ENCODE assay signal across 9 mouse cellular contexts in the genomic region with DNA sequence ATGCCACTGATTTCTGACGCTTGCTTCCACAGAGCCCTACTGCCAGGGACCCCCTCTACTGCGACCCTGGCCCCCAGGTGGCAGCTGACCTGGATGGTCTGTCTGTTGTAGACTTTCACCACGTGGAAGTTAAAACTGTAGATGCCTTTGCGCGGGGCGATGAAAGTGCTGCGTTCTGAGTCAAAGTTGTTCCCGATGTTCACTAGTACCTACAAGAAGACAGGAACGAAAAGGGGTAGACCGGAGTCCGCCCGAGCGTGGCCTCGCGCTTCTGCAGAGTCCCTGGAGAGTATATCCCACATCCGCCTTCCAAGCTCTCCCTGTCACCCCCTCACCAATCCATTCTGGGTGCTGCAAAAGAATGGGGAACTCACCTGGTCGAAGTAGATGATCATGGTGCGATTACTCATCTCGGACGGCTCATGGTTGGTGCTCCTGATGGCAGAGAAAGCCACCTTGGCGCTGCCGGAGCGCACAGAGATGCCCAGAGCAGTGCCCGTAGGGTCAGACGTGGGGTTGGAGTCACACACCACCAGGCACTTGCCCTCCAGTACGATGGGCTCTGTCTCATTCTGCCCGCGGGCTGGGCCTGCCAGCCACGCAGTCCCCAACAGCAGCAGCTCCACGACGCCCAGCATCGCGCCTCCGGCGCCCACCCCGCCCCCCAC. TPM values are rescaled to one million over a fixed set of nuclear protein-coding genes. Genes with fewer than 3 reads are reported as not detected.
DNase-seq lines count a peak whose midpoint lies in the region; ATAC-seq and TF ChIP-seq lines count a peak whose summit lies in the region.
"Had no signal": no experiment of that assay in that cellular context is flagged by ENCODE, and none has a peak within 500 bp of the region (broad histone marks: within the 10 kb centered on the region; RNA-seq: fewer than 3 reads in every experiment).

No protein-coding gene starts in this region.

- TF ChIP-seq EP300 in stomach, postnatal 0 days (optimal IDR thresholded peaks at IDR 0.05): no peak

- 0 out of 2 replicates have a peak overlapping the region, but pooled peaks have one; percentile 60 for H3K9ac ChIP-seq in heart, embryonic 11.5 days (ENCODE audit: low read depth, low read length)
- 0 out of 2 replicates have a peak overlapping the region, but pooled peaks have one; percentile 9 for H3K9ac ChIP-seq in ES-E14 (ENCODE audit: insufficient read depth, low read depth, low read length, poor library complexity, severe bottlenecking)
- H3K9ac ChIP-seq in limb, embryonic 13.5 days: peak overlapping the region; percentile 57
- H3K9ac ChIP-seq in stomach, postnatal 0 days (ENCODE audit: low read length): no peak overlapping the region

- WGBS in heart, embryonic 11.5 days (ENCODE audit: insufficient replicate concordance): 2% methylated on average over 36 of the region's 36 CpGs
- WGBS in forebrain, embryonic 10.5 days: 1% methylated on average over 36 of the region's 36 CpGs
- WGBS in limb, embryonic 13.5 days: under 1% methylated on average over 30 of the region's 36 CpGs
- WGBS in stomach, postnatal 0 days: 5% methylated on average over 30 of the region's 36 CpGs

- no peak overlapping the region for H3K27ac ChIP-seq in heart, embryonic 11.5 days (ENCODE audit: low read depth, low read length)
- H3K27ac ChIP-seq in ES-E14 (ENCODE audit: insufficient read depth, low read depth, low read length, poor library complexity, severe bottlenecking): no peak overlapping the region
- peak overlapping the region; percentile 81 for H3K27ac ChIP-seq in forebrain, embryonic 10.5 days
- H3K27ac ChIP-seq in limb, embryonic 13.5 days: no peak overlapping the region
- no peak overlapping the region for H3K27ac ChIP-seq in stomach, postnatal 0 days (replicated peaks)

- no peak for TF ChIP-seq CTCF in stomach, postnatal 0 days (IDR thresholded peaks at IDR 0.05; ENCODE audit: low read depth)

- peaks cover 78% of the 10 kb centered on the region for H3K27me3 ChIP-seq in heart, embryonic 11.5 days (ENCODE audit: control insufficient read depth, insufficient read depth, low read length)
- H3K27me3 ChIP-seq in forebrain, embryonic 10.5 days (ENCODE audit: poor library complexity, severe bottlenecking): peaks cover 94% of the 10 kb centered on the region
- H3K27me3 ChIP-seq in limb, embryonic 13.5 days: peaks cover 95% of the 10 kb centered on the region
- peaks cover 30% of the 10 kb centered on the region for H3K27me3 ChIP-seq in stomach, postnatal 0 days (ENCODE audit: control insufficient read depth, insufficient read depth, low read length)

- in situ Hi-C loops in ES-E14 (cut with MboI; ENCODE audit: low sequenced_read_pairs in 2 of 2, unreplicated experiment in 2 of 2): no loop called here

- no peaks in the 10 kb centered on the region for H3K36me3 ChIP-seq in heart, embryonic 11.5 days (ENCODE audit: control insufficient read depth, insufficient read depth, low read length)
- H3K36me3 ChIP-seq in ES-E14 (ENCODE audit: control insufficient read depth, insufficient read depth, low read length, poor library complexity, severe bottlenecking): no peaks in the 10 kb centered on the region
- H3K36me3 ChIP-seq in forebrain, embryonic 10.5 days (replicated peaks): no peaks in the 10 kb centered on the region
- no peaks in the 10 kb centered on the region for H3K36me3 ChIP-seq in limb, embryonic 13.5 days
- no peaks in the 10 kb centered on the region for H3K36me3 ChIP-seq in stomach, postnatal 0 days (ENCODE audit: control insufficient read depth, insufficient read depth, low read length)

- peaks cover 18% of the 10 kb centered on the region for H3K4me1 ChIP-seq in heart, embryonic 11.5 days (ENCODE audit: control insufficient read depth, insufficient read depth, low read length)
- peaks cover 0 to 6% of the 10 kb centered on the region in 2 experiments; a peak in 3 of 4 replicates for H3K4me1 ChIP-seq in ES-E14 (ENCODE audit: control insufficient read depth in 2 of 2, insufficient read depth in 2 of 2, low read length in 2 of 2, poor library complexity in 1 of 2)
- H3K4me1 ChIP-seq in forebrain, embryonic 10.5 days: peaks cover 58% of the 10 kb centered on the region
- H3K4me1 ChIP-seq in limb, embryonic 13.5 days: peaks cover 49% of the 10 kb centered on the region
- no peaks in the 10 kb centered on the region; the same call in 1 of the 2 replicates for H3K4me1 ChIP-seq in stomach, postnatal 0 days (replicated peaks; ENCODE audit: control insufficient read depth, insufficient read depth)

- H3K9me3 ChIP-seq in heart, embryonic 11.5 days (replicated peaks; ENCODE audit: control insufficient read depth, low read length): no peaks in the 10 kb centered on the region
- H3K9me3 ChIP-seq in ES-E14 (ENCODE audit: control insufficient read depth, insufficient read depth, low read depth, low read length): no peaks in the 10 kb centered on the region
- H3K9me3 ChIP-seq in forebrain, embryonic 10.5 days: no peaks in the 10 kb centered on the region
- H3K9me3 ChIP-seq in limb, embryonic 13.5 days: no peaks in the 10 kb centered on the region
- H3K9me3 ChIP-seq in stomach, postnatal 0 days (ENCODE audit: control insufficient read depth, low read length): no peaks in the 10 kb centered on the region

- 0 out of 2 replicates have a peak, but pooled peaks have one; percentile 3 for ATAC-seq in heart, embryonic 11.5 days (replicated peaks; ENCODE audit: insufficient number of reproducible peaks, low FRiP score, low TSS enrichment)
- peak; percentile 29; the same call in 1 of the 2 replicates for ATAC-seq in limb, embryonic 13.5 days (ENCODE audit: low FRiP score, low read depth)
- peak; percentile 21; the same call in 1 of the 2 replicates for ATAC-seq in stomach, postnatal 0 days (ENCODE audit: low FRiP score, low TSS enrichment)

- peak overlapping the region; percentile 60 for H3K4me3 ChIP-seq in heart, embryonic 11.5 days (ENCODE audit: low read depth, low read length)
- peak overlapping the region; percentile 72 to 84 for H3K4me3 ChIP-seq in ES-E14 (ENCODE audit: insufficient read depth in 1 of 2, low read depth in 1 of 2, low read length in 2 of 2, poor library complexity in 1 of 2, severe bottlenecking in 1 of 2)
- peak overlapping the region; percentile 69 for H3K4me3 ChIP-seq in forebrain, embryonic 10.5 days
- peak overlapping the region; percentile 50 for H3K4me3 ChIP-seq in limb, embryonic 13.5 days
- peak overlapping the region; percentile 44 for H3K4me3 ChIP-seq in stomach, postnatal 0 days (ENCODE audit: low read depth, low read length)

- no peak for DNase-seq in heart, adult 9 months (ENCODE audit: low spot score in 2 of 2)
- DNase-seq in ES-E14 (ENCODE audit: low read depth, low spot score): no peak
- DNase-seq in forebrain, embryonic 10.5 days (ENCODE audit: extremely low spot score, low spot score): peak; percentile 51
- DNase-seq in stomach, postnatal 0 days (ENCODE audit: low spot score): no peak
- DNase-seq in frontal cortex, postnatal 14 days (ENCODE audit: low spot score in 2 of 2): no peak
- no peak for DNase-seq in left cerebral cortex, postnatal 4 days

- intact Hi-C loops in left cerebral cortex, postnatal 4 days (cut with DNase I): loop anchor here (10.0 kb wide), 1 partner anchor 537 kb away; no protein-coding TSS in a partner anchor

- peak overlapping the region; percentile 98 for H3K4me2 ChIP-seq in heart, embryonic 11.5 days
- peak overlapping the region; percentile 95 for H3K4me2 ChIP-seq in limb, embryonic 13.5 days (replicated peaks)
- H3K4me2 ChIP-seq in stomach, postnatal 0 days (replicated peaks; ENCODE audit: low read depth): peak overlapping the region; percentile 66

TF ChIP-seq in ES-E14, 5 proteins besides CTCF, POLR2A, EP300 and RAD21:
- no peak for TF ChIP-seq CHD2 (IDR thresholded peaks at IDR 0.05; ENCODE audit: low read depth, low read length)
- TF ChIP-seq HCFC1 (IDR thresholded peaks at IDR 0.05; ENCODE audit: borderline replicate concordance, insufficient read depth, low read length): no peak
- no peak for TF ChIP-seq ZC3H11A (IDR thresholded peaks at IDR 0.05; ENCODE audit: borderline replicate concordance, low read depth, low read length)
- no peak for TF ChIP-seq ZNF384 (IDR thresholded peaks at IDR 0.05; ENCODE audit: low read depth, low read length)
- no peak for TF ChIP-seq MAFK (IDR thresholded peaks at IDR 0.05; ENCODE audit: insufficient read depth, low read depth, low read length)

RNA-seq across cellular contexts. Expression of gene Cbln1, which starts 0.7 kb away (rescaled TPM):
- 0.10 and 0.24 TPM in 2 replicates for polyA plus RNA-seq in heart, embryonic 11.5 days (2014; fragmentation: Nextera tagmentation; extraction: Ambion mirVana)
- total RNA-seq in ES-E14 (2012; rRNA removed): 3.6 and 5.2 TPM in 2 replicates
- polyA plus RNA-seq in forebrain, embryonic 10.5 days (2016; fragmentation: Nextera tagmentation; extraction: Ambion mirVana): 1.5 TPM in 2 replicates
- 0.67 and 1.6 TPM in 2 replicates for polyA plus RNA-seq in limb, embryonic 13.5 days (2015; fragmentation: Nextera tagmentation; extraction: Ambion mirVana)
- 0.05 and 0.08 TPM in 2 replicates for polyA plus RNA-seq in stomach, postnatal 0 days (2015; fragmentation: Nextera tagmentation; extraction: Ambion mirVana)
- 10 to 100 TPM; 33.3 to 39.1 TPM for total RNA-seq in left cerebral cortex, postnatal 4 days (2021)
- total RNA-seq: MEL had no signal
